Mouse (Mus musculus) gastrocnemius, adult 8-10 months (tissue): ENCODE measurements around the gene Rptor. TPM values are rescaled to one million over a fixed set of nuclear protein-coding genes. Genes with fewer than 3 reads are reported as not detected.

Source experiments
- DNase-seq, 2 experiments: peaks; one replicate each; pipeline ENCODE4 v3.0.0; 2022; ENCODE audit warnings: low spot score in 2 of 2
- total RNA-seq, 4 experiments: library from RNA; stranded (reverse); gene quantifications; 2 replicates each; pipeline ENCODE4 v1.2.4; 2022

Rptor gene
- total RNA-seq, 4 experiments from 2014 or later: 25.2 to 28.5 (median 26.6) TPM

- no peak for DNase-seq
Observed at GRCm38 (mm10) chr11:119603527-119603905, 811 bp downstream of the Rptor start.

- no peak for DNase-seq
Observed at GRCm38 (mm10) chr11:119607464-119607863, 4.8 kb downstream of the Rptor start.

GRCm38 (mm10) chr11:119611496-119611895 lies 8.8 kb downstream of the Rptor start:
- no peak for DNase-seq

- DNase-seq: no peak
Observed at GRCm38 (mm10) chr11:119612179-119612578, 9.5 kb downstream of the Rptor start.

GRCm38 (mm10) chr11:119615087-119615486 lies 12.4 kb downstream of the Rptor start:
- no peak for DNase-seq

- no peak for DNase-seq
Observed at GRCm38 (mm10) chr11:119618763-119619162, 16.1 kb downstream of the Rptor start.

- no peak for DNase-seq
Observed at GRCm38 (mm10) chr11:119621266-119621665, 18.6 kb downstream of the Rptor start.

GRCm38 (mm10) chr11:119623800-119624199 lies 21.1 kb downstream of the Rptor start:
- no peak for DNase-seq

GRCm38 (mm10) chr11:119624401-119624800 lies 21.7 kb downstream of the Rptor start:
- peak; percentile 16 to 48 for DNase-seq

GRCm38 (mm10) chr11:119624955-119625354 lies 22.2 kb downstream of the Rptor start:
- no peak for DNase-seq

GRCm38 (mm10) chr11:119625476-119625875 lies 22.8 kb downstream of the Rptor start:
- DNase-seq: peak; percentile 31 to 38

- DNase-seq: no peak
Observed at GRCm38 (mm10) chr11:119625943-119626342, 23.2 kb downstream of the Rptor start.

GRCm38 (mm10) chr11:119627243-119627642 lies 24.5 kb downstream of the Rptor start:
- DNase-seq: no peak

GRCm38 (mm10) chr11:119629072-119629471 lies 26.4 kb downstream of the Rptor start:
- DNase-seq: no peak

- DNase-seq: no peak
Observed at GRCm38 (mm10) chr11:119630329-119630728, 27.6 kb downstream of the Rptor start.

- DNase-seq: no peak
Observed at GRCm38 (mm10) chr11:119631222-119631870, 28.6 kb downstream of the Rptor start.

- no peak for DNase-seq
Observed at GRCm38 (mm10) chr11:119636371-119636883, 33.7 kb downstream of the Rptor start.

GRCm38 (mm10) chr11:119637519-119637918 lies 34.8 kb downstream of the Rptor start:
- DNase-seq: no peak

GRCm38 (mm10) chr11:119640491-119640890 lies 37.8 kb downstream of the Rptor start:
- no peak for DNase-seq

- no peak for DNase-seq
Observed at GRCm38 (mm10) chr11:119641831-119642381, 39.2 kb downstream of the Rptor start.

GRCm38 (mm10) chr11:119643347-119643746 lies 40.6 kb downstream of the Rptor start:
- no peak for DNase-seq

- DNase-seq: no peak
Observed at GRCm38 (mm10) chr11:119644140-119644539, 41.4 kb downstream of the Rptor start.
